Mouse (Mus musculus) megakaryocyte progenitor cell, adult 5-6 weeks (primary cell): ENCODE measurements around the gene Olfr350. TPM values are rescaled to one million over a fixed set of nuclear protein-coding genes. Genes with fewer than 3 reads are reported as not detected.

Experiments
- ATAC-seq: replicated peaks from 2 replicates; pipeline ENCODE4 v1.8.0; 2016; ENCODE audit warnings: mild to moderate bottlenecking, moderate TSS enrichment, inconsistent platforms; ENCODE audit not compliant: poor library complexity
- total RNA-seq, 2 experiments: library from RNA; stranded (forward) in 1 of 2; stranded (reverse) in 1 of 2; fragments of 157-497, 149-512 nt in 1 of 2; fragments of 200-1000 nt in 1 of 2; gene quantifications; 2 replicates each; pipeline versions ENCODE4 v1.2.3 to v1.2.4; 2015 to 2017

The Olfr350 gene
- not detected in 2 replicates for total RNA-seq (2015)
- total RNA-seq (2017) = not detected in 2 replicates

- ATAC-seq = no peak
Measured at GRCm38 (mm10) chr2:36846010-36846409, at the start of gene Olfr350. Gene Olfr350, plus strand, starts transcription at chr2:36846310.

- ATAC-seq = no peak
Measured at GRCm38 (mm10) chr2:36816932-36817331, 29.2 kb upstream of the Olfr350 start, which contains the start of gene Olfr3. Gene Olfr3, minus strand, starts transcription at chr2:36817032.

GRCm38 (mm10) chr2:36862560-36862959 lies 16.4 kb downstream of the Olfr350 start, which contains the start of gene Olfr351:
Gene Olfr351, minus strand, starts transcription at chr2:36862660.
- no peak for ATAC-seq

- ATAC-seq = no peak
Measured at GRCm38 (mm10) chr2:36868160-36868559, 22.1 kb downstream of the Olfr350 start, which contains the start of gene Olfr352. Gene Olfr352, plus strand, starts transcription at chr2:36868460.

GRCm38 (mm10) chr2:36892836-36893235 lies 46.7 kb downstream of the Olfr350 start, which contains the start of gene Olfr353:
Gene Olfr353, minus strand, starts transcription at chr2:36892936.
- no peak for ATAC-seq

- no peak for ATAC-seq
Measured at GRCm38 (mm10) chr2:36897114-36897513, 51.0 kb downstream of the Olfr350 start.

Other genes starting within 250 kb of the Olfr350 start
- gene Olfr345, start 206.3 kb upstream of the Olfr350 start, total RNA-seq (2015) = not detected in 2 replicates
- not detected in 2 replicates for gene Olfr345, start 206.3 kb upstream of the Olfr350 start, total RNA-seq (2017)
- not detected in 2 replicates for gene Olfr346, start 160.5 kb upstream of the Olfr350 start, total RNA-seq (2015)
- not detected in 2 replicates for gene Olfr346, start 160.5 kb upstream of the Olfr350 start, total RNA-seq (2017)
- gene Olfr347, start 114.4 kb upstream of the Olfr350 start, total RNA-seq (2015) = not detected in 2 replicates
- gene Olfr347, start 114.4 kb upstream of the Olfr350 start, total RNA-seq (2017) = not detected in 2 replicates
- not detected in 2 replicates for gene Olfr348, start 62.0 kb upstream of the Olfr350 start, total RNA-seq (2015)
- gene Olfr348, start 62.0 kb upstream of the Olfr350 start, total RNA-seq (2017) = not detected in 2 replicates
- not detected in 2 replicates for gene Olfr50, start 55.8 kb upstream of the Olfr350 start, total RNA-seq (2015)
- gene Olfr50, start 55.8 kb upstream of the Olfr350 start, total RNA-seq (2017) = not detected in 2 replicates
- not detected in 2 replicates for gene Olfr3, start 29.3 kb upstream of the Olfr350 start, total RNA-seq (2015)
- gene Olfr3, start 29.3 kb upstream of the Olfr350 start, total RNA-seq (2017) = not detected in 2 replicates
- gene Olfr351, start 16.4 kb downstream of the Olfr350 start, total RNA-seq (2015) = not detected in 2 replicates
- not detected in 2 replicates for gene Olfr351, start 16.4 kb downstream of the Olfr350 start, total RNA-seq (2017)
- not detected in 2 replicates for gene Olfr352, start 22.1 kb downstream of the Olfr350 start, total RNA-seq (2015)
- gene Olfr352, start 22.1 kb downstream of the Olfr350 start, total RNA-seq (2017) = not detected in 2 replicates
- gene Olfr353, start 46.6 kb downstream of the Olfr350 start, total RNA-seq (2015) = not detected in 2 replicates
- not detected in 2 replicates for gene Olfr353, start 46.6 kb downstream of the Olfr350 start, total RNA-seq (2017)
- 0.07 TPM in 1 of 2 replicates, not detected in the other for gene Olfr354, start 59.4 kb downstream of the Olfr350 start, total RNA-seq (2015)
- gene Olfr354, start 59.4 kb downstream of the Olfr350 start, total RNA-seq (2017) = not detected in 2 replicates
- not detected in 2 replicates for gene Olfr355, start 82.6 kb downstream of the Olfr350 start, total RNA-seq (2015)
- not detected in 2 replicates for gene Olfr355, start 82.6 kb downstream of the Olfr350 start, total RNA-seq (2017)
- gene Olfr356, start 90.8 kb downstream of the Olfr350 start, total RNA-seq (2015) = not detected in 2 replicates
- gene Olfr356, start 90.8 kb downstream of the Olfr350 start, total RNA-seq (2017) = not detected in 2 replicates
- not detected in 2 replicates for gene Olfr357, start 147.5 kb downstream of the Olfr350 start, total RNA-seq (2015)
- not detected in 2 replicates for gene Olfr357, start 147.5 kb downstream of the Olfr350 start, total RNA-seq (2017)
- not detected in 2 replicates for gene Olfr358, start 163.0 kb downstream of the Olfr350 start, total RNA-seq (2015)
- not detected in 2 replicates for gene Olfr358, start 163.0 kb downstream of the Olfr350 start, total RNA-seq (2017)
- not detected in 2 replicates for gene Olfr360, start 219.4 kb downstream of the Olfr350 start, total RNA-seq (2015)
- not detected in 2 replicates for gene Olfr360, start 219.4 kb downstream of the Olfr350 start, total RNA-seq (2017)
- not detected in 2 replicates for gene Olfr361, start 243.0 kb downstream of the Olfr350 start, total RNA-seq (2015)
- gene Olfr361, start 243.0 kb downstream of the Olfr350 start, total RNA-seq (2017) = not detected in 2 replicates